Mouse (Mus musculus) ZHBTc4 (cell line): ENCODE measurements at regions not wholly inside any gene's neighbourhood (a gene's known extent, or its start where the extent isn't known, plus 50 kb on each side); places are given as distances from the start of the nearest gene placed in this dataset.
A peak's percentile ranks its signal among the peaks of the same experiment; 100 is the strongest.

Experiments used
- DNase-seq: peaks from one replicate; pipeline ENCODE4 v3.0.0-alpha.2; 2011; ENCODE audit warnings: low read depth, low spot score

DNA sequence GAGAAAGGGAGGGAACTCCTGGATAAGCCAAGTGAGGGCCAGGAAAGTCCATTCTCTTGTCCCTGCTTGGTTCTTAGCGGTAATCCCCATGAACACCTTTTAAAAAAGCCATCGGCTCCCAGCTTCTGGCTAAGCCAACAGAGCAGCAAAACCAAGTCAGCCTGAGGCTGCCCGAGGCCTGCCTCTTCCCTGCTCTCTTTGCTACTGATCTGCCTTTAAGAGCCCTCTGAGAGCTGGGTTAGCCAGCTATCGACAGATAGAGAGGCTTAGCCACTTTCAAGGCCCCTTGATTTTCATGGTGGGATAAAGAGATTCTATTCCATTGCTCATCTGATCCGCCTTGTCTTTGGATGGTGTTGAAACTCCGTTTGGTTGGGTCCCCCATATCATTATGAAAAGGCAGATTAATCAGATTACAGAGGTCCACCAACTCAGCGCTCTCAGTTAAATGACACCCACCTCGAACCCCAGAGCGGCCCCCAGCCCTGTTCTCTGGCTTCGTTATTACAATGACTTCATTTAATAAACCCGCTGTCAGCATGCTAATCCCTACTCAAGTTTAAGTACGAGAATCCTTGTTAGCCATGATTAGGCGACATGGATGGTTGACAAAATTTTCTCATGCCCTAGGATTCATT lies 66.1 kb downstream of the Slc4a3 start:
- no peak for DNase-seq

DNA sequence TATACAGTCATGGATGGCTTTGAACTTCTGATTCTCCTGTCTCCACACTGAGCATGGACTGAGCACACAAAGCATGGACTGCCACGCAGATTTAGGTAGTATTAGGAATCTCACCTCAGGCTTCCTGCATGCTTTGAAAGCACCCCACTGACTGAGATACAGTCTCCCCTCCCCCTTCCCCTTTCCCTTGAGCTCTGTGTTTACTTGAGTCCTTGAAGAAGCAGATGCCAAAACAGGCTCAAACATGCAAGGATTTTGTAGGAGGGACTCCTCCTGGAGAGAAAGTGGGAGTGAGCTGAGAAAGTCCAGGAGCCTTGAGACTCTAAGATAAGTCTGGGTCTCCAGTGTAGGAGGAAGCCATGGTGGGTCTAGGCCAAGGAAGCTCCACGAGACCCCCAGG lies 67.1 kb downstream of the Slc4a3 start:
- DNase-seq: no peak

DNA sequence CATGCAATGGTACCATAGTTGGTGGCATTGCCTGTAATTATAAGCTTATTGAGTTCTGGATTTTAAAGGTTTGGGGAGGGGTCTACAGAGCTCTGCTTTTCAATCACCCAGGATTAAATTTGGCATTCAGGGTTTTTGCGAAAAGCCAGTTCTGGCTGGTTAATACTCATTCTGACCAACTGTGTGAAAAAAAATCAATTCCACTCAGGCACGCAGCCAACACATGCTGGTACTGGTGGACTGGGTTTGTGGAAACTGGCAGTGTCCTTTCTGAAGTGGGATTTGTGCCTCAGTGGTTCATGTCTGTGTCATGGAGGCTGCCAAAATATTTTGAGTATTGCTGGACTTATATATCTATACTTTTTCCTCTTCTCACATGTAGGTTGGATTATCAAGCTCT lies 70.9 kb downstream of the Slc4a3 start:
- DNase-seq: no peak

DNA sequence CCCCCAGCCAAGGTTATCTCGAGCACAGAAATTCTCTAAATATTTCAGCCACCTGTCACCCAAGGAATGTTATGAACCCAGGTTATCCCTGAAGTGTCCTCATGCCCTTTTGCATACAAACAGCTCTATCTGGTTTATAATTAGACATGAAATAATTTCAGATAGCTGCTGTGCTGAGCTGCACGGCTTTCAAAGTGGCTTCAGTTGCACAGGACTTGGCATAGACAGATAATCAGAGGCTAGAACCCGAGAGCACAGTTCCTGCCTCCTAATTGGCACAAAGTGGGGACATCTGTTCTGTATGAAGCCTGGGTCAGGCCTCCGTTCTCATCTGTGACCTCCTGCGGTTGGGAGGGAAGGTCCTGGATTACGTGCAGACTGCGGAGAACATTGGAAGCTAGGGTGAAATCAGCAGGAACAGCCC lies 72.3 kb downstream of the Slc4a3 start:
- no peak for DNase-seq

DNA sequence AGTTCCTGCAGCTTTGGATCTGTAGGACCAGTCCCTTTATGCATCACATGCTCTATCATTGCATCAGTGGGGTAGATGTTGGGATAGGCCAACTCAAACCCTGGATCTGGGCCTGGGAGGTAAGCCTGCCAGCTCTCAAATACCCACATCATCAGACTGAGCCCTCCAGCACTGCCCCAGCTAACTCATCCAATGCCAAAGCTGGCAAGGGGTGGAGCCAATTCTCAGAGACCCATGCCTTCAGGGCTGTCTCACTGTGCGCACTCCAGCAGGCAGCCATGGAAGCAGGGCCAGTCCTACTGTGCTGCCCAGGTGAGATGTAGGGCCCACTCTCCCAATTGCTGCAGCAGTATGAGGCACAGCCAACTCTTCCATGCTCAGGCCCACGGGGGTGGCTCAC lies 84.2 kb downstream of the Slc4a3 start:
- DNase-seq: no peak

DNA sequence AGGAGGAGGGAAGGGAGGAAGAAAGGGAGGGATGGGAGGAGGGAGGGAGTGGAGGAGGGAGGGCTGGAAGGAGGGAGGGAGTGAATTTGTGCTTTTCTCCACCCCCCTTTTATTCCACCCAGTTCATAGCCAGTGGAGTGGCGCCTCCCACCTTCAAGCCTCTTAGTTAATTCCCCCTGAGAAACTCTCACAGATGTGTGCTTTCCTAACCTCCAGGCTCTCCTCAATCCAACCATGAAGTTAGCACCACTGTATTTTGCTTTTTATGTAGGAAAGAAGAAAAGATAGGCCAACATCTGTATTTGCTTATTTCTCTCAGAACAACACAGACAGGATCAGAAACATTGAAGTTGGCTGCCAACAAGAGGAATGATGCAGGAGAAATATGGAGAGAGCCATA lies 85.7 kb downstream of the Slc4a3 start:
- no peak for DNase-seq

DNA sequence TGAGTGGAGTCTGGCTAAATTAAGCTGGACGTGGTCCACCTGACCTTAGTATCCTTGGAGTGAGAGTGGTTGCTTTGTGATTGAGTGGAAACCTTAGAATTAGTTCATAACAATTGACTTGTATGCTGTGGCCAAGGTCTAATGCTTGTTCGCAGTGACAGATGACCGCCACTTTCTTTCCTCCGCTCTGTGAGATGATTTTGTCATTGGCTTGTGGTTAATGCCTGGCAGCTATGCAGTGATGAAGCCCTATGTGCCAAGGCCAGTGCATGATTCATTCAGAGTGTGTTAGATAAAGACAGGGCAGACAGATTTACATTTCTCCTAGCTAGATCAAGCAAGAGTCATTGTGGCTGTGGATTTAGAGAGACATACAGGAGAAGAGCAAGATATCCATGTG lies 89.5 kb downstream of the Slc4a3 start:
- no peak for DNase-seq

DNA sequence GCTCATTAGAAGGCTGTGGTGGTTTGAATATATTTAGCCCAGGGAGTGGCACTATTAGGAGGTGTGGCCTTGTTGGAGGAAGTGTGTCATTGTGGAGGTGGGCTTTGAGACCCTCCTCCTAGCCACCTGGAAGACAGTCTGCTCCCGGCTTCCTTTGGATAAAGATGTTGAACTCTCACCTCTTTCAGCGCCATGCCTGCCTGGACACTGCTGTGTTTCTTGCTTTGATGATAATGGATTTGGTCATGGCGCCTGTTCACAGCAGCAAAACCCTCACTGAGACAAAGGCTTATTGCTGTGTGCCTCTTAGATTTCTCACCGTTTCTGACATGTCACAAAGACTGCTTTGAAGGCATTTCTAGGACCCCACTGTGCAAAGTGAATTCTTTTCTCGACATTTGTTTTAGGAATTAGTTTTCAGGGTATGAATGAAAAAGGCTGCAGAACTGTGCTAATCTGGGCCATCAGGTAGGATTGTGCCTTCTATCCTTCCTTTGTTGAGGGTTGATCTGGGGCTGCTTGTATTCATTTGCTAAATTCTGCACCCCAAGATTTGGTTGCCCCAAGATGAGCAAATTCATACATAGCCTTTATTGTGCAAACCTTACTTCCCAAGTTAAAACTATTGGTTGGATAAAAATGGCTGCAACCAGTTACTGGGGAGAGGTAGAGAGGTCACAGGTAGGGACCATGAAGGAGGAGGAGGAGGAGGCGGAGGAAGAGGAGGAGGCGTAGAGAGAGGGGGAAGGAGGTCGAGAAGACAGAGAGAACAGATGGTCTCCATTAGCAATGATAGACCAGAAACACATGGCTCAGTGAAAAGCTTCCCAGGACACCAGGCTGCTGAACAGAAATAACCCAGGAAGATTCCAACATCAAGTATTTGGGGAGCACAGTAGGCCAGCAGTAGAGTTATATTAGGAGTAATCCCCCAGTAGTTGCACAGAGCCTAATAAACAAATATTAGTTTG lies 93.2 kb downstream of the Slc4a3 start:
- DNase-seq: no peak

DNA sequence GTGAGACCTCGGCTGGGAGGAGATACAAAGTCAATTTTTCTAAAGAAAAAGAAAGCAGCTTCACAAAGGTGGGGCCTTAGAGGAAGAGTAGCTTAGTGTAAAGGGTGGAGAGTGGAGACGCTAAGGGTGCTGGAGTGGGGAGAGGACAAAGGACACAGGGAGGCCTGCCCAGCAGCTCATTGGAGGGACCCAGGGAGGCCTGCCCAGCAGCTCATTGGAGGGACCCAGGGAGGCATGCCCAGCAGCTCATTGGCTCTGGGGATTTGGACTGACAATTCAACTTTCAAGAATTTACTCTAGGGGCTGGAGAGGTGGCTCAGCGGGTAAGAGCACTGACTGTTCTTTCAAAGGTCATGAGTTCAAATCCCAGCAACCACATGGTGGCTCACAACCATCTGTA lies 96.4 kb downstream of the Slc4a3 start:
- DNase-seq: peak; percentile 79

DNA sequence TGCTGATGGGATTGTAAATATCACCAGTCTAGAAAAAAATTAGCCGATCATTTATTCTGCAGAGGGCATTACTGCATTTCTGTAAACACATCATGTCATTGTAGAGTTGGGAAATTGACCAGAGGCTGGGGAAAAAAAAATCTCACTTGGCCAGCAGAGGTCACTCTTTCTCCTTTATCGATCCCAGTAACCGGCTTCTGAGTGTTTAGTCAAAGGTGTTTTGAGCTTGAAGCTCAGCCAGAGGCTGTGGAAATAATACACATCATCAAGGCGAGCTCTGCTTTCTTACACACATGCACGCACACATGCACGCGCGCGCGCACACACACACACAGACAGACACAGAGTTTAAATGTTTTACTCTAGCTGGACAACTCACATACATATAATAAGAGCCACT lies 106.5 kb downstream of the Slc4a3 start:
- peak; percentile 76 for DNase-seq

DNA sequence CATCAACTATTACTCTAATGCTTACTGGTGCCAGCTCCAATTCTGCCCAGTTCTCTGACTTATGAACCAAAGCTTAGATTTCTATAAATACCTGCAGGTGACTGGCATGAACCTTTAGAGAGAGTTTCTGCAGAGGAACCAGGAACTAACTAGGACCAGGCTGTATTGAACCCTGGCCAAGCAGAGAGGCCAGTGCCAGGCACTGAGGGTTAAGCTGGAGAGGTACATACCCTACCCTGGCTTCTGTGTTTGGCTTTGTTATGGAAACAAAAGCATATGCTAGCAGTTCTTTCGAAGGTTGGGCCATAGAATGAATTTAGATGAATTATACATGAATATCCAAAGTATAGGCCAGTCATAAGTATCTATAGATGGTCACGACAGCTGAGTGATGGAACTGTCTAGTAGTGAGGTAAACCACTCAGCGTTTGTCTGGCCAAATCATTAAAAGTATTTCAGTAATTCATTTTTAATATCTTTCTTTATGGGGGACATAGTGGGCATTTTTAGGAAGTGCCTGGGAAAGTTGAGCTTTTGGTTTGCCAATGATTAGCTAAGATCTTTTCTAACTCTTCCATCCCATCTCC lies 107.0 kb downstream of the Slc4a3 start:
- DNase-seq: no peak

DNA sequence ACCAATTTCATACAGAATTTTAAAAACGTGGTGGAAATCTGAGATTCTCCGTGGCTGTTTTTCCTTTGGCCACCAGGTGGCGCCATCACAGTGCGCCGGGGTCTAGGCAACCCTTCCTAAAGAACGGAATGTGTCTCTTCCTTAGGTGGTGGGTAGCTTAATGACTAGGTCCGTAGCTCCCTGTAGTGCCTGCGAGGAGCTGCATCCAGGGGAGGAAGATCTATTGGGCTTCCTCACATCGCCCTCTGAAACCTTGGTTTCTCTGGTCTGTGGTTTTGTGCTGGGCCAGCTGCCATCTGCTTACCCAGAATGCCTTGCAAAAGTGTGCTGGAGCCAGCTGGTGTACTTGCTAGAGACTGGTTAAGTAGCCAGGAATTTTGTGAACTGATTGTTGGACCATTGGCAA lies 107.6 kb downstream of the Slc4a3 start:
- peak; percentile 71 for DNase-seq

DNA sequence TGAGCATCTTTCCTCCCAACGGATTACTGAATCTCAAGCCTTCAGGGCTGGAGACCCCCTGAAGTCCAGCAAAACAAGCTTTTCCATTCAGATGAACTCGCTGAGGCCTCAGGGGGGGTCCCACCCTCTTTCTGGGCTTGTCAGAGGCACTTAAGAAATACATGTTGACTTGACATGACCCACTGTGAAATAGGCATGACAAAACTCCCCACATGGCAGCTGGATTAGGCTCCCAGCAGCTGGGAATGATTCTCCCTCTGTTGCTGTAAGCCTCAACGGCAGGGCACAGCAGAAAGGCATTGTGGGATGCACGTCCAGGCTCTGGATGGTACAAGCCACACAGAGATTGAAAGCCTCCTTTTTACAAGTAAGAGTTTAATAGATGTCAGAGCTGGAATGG lies 110.5 kb downstream of the Slc4a3 start:
- DNase-seq: no peak

DNA sequence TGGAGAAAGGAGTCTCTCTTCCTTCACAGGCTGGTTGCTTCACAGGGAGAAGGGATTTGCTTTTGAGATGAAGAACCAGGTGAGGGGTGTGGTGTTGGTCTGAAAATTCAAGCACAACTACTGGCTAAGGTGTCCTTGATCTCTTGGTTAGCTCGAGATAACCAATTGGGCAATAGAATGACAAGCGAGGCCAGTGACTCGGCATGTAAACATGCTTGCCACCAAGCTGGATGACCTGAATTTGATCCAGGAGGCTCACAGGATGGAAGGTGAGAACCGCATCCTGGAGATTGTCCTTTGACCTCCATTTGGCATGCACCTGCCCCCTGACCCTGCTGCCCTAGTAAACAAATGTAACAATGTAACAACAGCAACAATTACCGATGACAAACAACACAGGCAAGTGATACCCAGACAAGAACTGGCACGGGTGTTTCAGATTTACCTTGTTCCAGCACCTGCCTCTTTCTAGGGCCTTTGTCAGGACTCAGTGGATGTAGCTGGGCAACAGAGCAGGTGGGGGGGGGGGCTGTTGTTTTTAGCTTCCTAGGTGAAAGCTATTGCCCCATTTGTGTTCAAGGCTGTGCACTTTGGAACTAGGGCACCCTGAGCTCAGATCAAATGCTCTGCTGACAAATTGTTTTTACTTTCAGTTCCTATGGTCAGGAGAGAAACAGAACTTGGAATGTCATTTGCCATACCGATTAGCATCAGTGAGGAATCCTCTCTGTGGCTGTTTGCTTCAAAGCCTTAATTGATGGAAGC lies 114.5 kb downstream of the Slc4a3 start:
- no peak for DNase-seq

DNA sequence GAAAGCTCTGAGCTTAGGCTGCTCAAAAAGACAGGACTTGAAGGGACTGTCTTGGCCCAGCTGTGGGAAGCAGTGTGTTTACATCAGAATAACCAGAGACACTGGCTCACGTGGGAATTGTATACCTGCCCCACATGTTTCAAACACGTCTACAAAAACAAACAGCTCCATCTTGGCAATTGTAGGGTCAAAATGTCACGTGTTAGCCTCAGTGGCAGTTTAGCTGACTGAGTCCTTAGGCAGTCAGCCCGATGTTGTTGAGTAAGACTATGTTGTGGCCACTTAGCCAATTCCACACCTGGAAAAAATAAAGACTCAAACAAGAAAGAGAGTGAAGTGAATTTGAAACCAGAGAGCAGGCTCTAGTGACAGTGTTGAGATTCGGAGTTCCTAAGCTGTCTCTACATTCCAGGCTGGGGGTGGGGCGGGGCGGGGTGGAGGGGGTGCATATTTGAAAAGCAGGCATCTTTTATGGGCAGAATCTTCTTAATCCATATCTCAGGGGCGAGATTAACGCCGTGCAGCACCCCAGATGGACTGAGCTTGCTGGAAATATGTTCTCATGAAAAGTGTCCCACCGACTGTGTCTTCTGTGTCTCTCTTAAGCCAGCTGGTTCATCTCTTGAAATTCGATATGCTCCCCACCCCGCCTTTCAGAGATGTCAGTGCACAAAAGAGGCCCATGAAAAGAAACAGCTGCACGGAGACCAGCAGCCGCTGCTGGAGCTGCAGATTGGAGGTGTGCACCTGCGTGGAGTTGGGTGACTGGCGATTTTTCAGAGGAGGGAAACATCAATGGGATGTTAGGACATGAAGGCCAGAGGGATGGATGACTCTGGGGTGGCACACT lies 116.3 kb downstream of the Slc4a3 start:
- peak; percentile 80 for DNase-seq

DNA sequence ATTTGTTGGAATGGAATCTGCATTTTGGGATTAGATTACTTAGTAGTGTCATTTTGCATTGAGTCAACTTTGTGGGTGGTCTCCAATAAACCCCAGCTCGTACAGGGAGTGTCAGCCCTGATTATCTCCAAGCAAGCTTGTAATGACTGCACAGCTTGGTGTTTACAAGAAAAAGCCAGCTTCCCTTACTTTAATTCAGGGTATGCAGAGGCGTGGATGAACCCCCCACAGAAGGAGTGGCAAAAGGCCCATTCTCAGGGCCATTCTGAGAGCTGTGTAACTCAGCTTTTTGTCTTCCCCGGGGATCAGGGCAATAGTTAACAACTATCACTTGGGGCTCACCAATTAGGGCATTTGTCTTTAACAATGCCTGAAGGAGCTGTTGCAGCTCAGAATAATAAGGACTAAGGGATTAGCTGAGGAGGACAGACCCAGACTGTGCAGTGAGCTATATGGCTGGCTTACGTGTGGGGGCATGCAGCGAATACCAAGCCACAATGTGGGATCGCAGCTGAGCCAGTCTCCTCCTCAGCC lies 121.7 kb downstream of the Slc4a3 start:
- DNase-seq: peak; percentile 48

DNA sequence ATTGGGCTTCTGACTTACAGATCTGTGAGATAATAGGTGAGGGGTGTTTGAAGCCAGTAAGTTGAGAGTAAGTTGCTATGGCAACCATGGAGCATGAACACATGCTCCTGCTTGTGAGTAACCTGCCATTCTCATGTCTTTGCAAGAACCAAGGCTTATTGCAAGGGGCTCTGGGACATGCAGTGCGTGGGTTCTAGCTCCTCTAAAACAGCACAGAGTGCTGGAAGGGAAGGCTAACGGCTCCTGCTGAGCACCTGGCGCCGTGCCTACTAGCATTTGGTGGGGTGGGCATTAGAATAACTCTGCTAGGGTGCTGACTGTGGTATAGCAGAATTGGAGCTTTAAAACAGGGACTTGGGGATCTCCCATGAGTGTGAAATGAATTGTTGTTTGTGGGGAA lies 130.2 kb downstream of the Slc4a3 start:
- no peak for DNase-seq

DNA sequence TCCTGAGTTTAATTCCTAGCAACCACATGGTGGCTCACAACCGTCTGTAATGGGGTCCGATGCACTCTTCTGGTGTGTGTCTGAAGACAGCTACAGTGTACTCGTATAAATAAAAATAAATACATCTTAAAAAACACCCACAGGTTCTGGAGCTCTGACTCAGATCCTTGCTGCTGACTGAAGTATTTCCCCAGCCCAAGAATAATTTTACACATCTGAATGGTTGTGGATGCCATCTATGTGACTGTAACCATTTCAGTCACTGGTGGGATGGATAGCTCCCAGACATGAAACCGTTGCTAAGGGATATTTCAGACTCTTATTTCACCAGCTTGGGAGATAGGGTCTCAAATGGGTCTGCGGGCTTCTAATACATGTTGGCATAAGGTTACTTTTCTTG lies 131.6 kb downstream of the Slc4a3 start:
- no peak for DNase-seq

DNA sequence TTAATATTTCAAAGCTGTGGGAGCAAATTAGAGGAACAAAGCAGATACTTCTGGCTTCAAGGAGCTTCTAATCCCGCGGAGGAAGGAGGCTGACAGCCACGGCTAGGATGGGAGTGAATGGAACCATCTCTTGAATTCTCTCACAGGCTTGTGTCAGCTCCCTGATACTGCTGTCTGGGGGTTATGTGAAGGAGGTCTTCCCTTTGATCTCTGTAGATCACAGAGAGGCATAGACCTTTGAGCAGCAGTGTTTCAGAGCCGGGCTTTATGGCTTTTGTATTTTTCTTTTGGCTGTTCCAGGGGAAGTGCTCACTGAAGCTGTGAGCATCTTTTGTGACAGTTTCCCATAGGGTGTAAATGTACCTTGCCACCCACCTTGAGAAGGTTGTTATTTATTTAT lies 132.2 kb downstream of the Slc4a3 start:
- no peak for DNase-seq

DNA sequence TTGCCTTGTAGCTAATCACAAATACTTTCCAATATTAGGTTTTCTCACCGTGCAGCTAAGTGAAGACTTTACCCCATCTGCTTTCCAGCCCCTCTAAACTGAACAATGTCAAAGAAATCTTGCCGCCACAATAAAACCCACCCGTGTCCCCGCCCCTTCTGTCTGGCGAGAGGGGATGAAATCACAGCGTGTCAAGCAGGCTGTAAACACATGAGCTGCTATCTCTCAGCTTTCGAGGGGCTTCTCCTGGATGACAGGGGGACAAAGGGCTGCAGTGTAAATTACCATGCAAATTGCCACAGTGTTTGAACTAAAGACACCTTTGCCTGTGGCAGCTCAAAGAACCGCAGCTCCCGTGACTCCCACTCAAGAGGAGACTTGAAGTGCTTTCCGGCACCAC lies 134.3 kb downstream of the Slc4a3 start:
- no peak for DNase-seq

DNA sequence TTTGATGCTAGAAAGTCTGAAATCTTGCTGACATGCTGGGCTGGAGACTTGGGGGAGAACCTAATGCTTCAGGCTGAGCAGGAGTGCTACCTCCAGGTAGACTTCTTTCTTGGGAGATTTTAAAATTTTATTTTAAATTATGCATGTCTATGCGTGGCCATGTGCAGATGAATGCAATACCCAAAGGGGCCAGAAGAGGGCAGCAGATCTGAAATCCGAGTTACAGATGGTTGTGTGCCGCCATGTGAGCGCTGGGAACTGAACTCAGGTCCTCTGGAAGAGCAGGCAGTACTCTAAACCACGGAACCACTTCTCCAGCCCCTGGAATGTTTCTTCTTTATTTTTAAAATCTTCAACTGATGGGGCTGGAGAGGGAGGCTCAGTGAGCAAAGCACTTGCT lies 135.8 kb downstream of the Slc4a3 start:
- no peak for DNase-seq
